Mouse (Mus musculus) thymus, postnatal 25 days (tissue): ENCODE results near the gene Amelx.

Experiments
- DNase-seq: peaks from one replicate; pipeline ENCODE4 v3.0.0; 2022

Amelx gene

GRCm38 (mm10) chrX:169187100-169187499 lies at the start of gene Amelx:
TSS of gene Amelx (minus strand) at chrX:169187200.
- DNase-seq: no peak

GRCm38 (mm10) chrX:169222357-169223062 lies 35.5 kb upstream of the Amelx start:
- no peak for DNase-seq

GRCm38 (mm10) chrX:169220064-169220463 lies 33.1 kb upstream of the Amelx start:
- no peak for DNase-seq

GRCm38 (mm10) chrX:169210019-169210418 lies 23.0 kb upstream of the Amelx start:
- DNase-seq: no peak

- no peak for DNase-seq
These were observed 8.4 kb downstream of the Amelx start for GRCm38 (mm10) chrX:169178634-169179033.

GRCm38 (mm10) chrX:169173796-169174195 lies 13.2 kb downstream of the Amelx start:
- no peak for DNase-seq

GRCm38 (mm10) chrX:169170981-169171380 lies 16.0 kb downstream of the Amelx start:
- DNase-seq: no peak

GRCm38 (mm10) chrX:169158385-169158784 lies 28.6 kb downstream of the Amelx start:
- no peak for DNase-seq

GRCm38 (mm10) chrX:169153805-169154204 lies 33.2 kb downstream of the Amelx start:
- no peak for DNase-seq

GRCm38 (mm10) chrX:169140467-169140866 lies 46.5 kb downstream of the Amelx start:
- DNase-seq: no peak

GRCm38 (mm10) chrX:169139758-169140157 lies 47.2 kb downstream of the Amelx start:
- DNase-seq: no peak
